Mouse (Mus musculus): ENCODE data around the gene Gabrb3. TPM values are rescaled to one million over a fixed set of nuclear protein-coding genes. Genes with fewer than 3 reads are reported as not detected.
A peak's percentile ranks its signal among the peaks of the same experiment; 100 is the strongest.

Gene Gabrb3
- polyA plus RNA-seq, 1 experiment from 2014 or later = 22.8 TPM

GRCm38 (mm10) chr7:57560732-57561436, 141.4 kb downstream of the Gabrb3 start:
- Histone ChIP-seq H3K9me3 (no peaks in the 10 kb centered on the region), H3K4me3 (no peak overlapping the region), H3K9ac (no peak overlapping the region), H3K36me3 (no peaks in the 10 kb centered on the region), H3K4me1 (no peaks in the 10 kb centered on the region), H3K27me3 (replicated peaks) (no peaks in the 10 kb centered on the region), H3K27ac (no peak overlapping the region), H3K4me2 (replicated peaks) (no peak overlapping the region)
- no peak for ATAC-seq (ENCODE audit: low FRiP score, low read depth)
- 79% methylated on average over 3 of the region's 3 CpGs for WGBS

GRCm38 (mm10) chr7:57564403-57564802, 144.9 kb downstream of the Gabrb3 start:
- H3K4me3 ChIP-seq = no peak overlapping the region
- H3K4me2 ChIP-seq (replicated peaks) = no peak overlapping the region
- H3K36me3 ChIP-seq = no peaks in the 10 kb centered on the region
- H3K9me3 ChIP-seq = no peaks in the 10 kb centered on the region
- no peaks in the 10 kb centered on the region for H3K27me3 ChIP-seq (replicated peaks)
- no peak for ATAC-seq (ENCODE audit: low FRiP score, low read depth)
- no peak overlapping the region for H3K9ac ChIP-seq
- H3K4me1 ChIP-seq = no peaks in the 10 kb centered on the region
- 90% methylated on average over 12 of the region's 12 CpGs for WGBS
- no peak overlapping the region for H3K27ac ChIP-seq

- H3K4me3 ChIP-seq = peak overlapping the region; percentile 74
- peak overlapping the region; percentile 69 for H3K9ac ChIP-seq
- WGBS = under 1% methylated on average over 66 of the region's 74 CpGs
- H3K9me3 ChIP-seq = no peaks in the 10 kb centered on the region
- H3K27me3 ChIP-seq (replicated peaks) = peaks cover 13% of the 10 kb centered on the region
- H3K4me1 ChIP-seq = peaks cover 8% of the 10 kb centered on the region
- peak overlapping the region; percentile 92 for H3K4me2 ChIP-seq (replicated peaks)
- peak overlapping the region; percentile 44 for H3K27ac ChIP-seq
- ATAC-seq (ENCODE audit: low FRiP score, low read depth) = peak; percentile 92
- H3K36me3 ChIP-seq = no peaks in the 10 kb centered on the region
These were observed 171.2 kb downstream of the Gabrb3 start for GRCm38 (mm10) chr7:57590451-57591248.

- H3K9ac ChIP-seq = peak overlapping the region; percentile 69
- H3K27ac ChIP-seq = peak overlapping the region; percentile 44
- peaks cover 13% of the 10 kb centered on the region for H3K27me3 ChIP-seq (replicated peaks)
- peaks cover 8% of the 10 kb centered on the region for H3K4me1 ChIP-seq
- ATAC-seq (ENCODE audit: low FRiP score, low read depth) = peak; percentile 81
- H3K36me3 ChIP-seq = no peaks in the 10 kb centered on the region
- 2% methylated on average over 32 of the region's 34 CpGs for WGBS
- H3K4me3 ChIP-seq = peak overlapping the region; percentile 74
- H3K4me2 ChIP-seq (replicated peaks) = peak overlapping the region; percentile 92
- H3K9me3 ChIP-seq = no peaks in the 10 kb centered on the region
These were observed 171.7 kb downstream of the Gabrb3 start for GRCm38 (mm10) chr7:57591249-57591577.

- Histone ChIP-seq H3K27ac (peak overlapping the region; percentile 44; the same call in 1 of the 2 replicates), H3K4me3 (peak overlapping the region; percentile 74), H3K9me3 (no peaks in the 10 kb centered on the region), H3K36me3 (no peaks in the 10 kb centered on the region), H3K27me3 (replicated peaks) (peaks cover 13% of the 10 kb centered on the region), H3K4me1 (peaks cover 8% of the 10 kb centered on the region), H3K9ac (peak overlapping the region; percentile 69), H3K4me2 (replicated peaks) (peak overlapping the region; percentile 92)
- under 1% methylated on average over 56 of the region's 56 CpGs for WGBS
- ATAC-seq (ENCODE audit: low FRiP score, low read depth) = peak; percentile 38
These were observed 172.3 kb downstream of the Gabrb3 start for GRCm38 (mm10) chr7:57591578-57592431.

- Histone ChIP-seq H3K9me3 (no peaks in the 10 kb centered on the region), H3K4me1 (peaks cover under 1% of the 10 kb centered on the region; the same call in 1 of the 2 replicates), H3K36me3 (no peaks in the 10 kb centered on the region), H3K27ac (no peak overlapping the region), H3K27me3 (replicated peaks) (no peaks in the 10 kb centered on the region), H3K4me2 (replicated peaks) (no peak overlapping the region), H3K9ac (no peak overlapping the region), H3K4me3 (no peak overlapping the region)
- 60% methylated on average over 5 of the region's 5 CpGs for WGBS
- ATAC-seq (ENCODE audit: low FRiP score, low read depth) = no peak
These were observed 177.8 kb downstream of the Gabrb3 start for GRCm38 (mm10) chr7:57597341-57597740.

- Histone ChIP-seq H3K27me3 (replicated peaks) (no peaks in the 10 kb centered on the region), H3K9ac (no peak overlapping the region), H3K4me1 (no peaks in the 10 kb centered on the region), H3K36me3 (no peaks in the 10 kb centered on the region), H3K4me2 (replicated peaks) (no peak overlapping the region), H3K4me3 (no peak overlapping the region), H3K27ac (no peak overlapping the region), H3K9me3 (no peaks in the 10 kb centered on the region)
- WGBS = 35% methylated on average over 3 of the region's 3 CpGs
- no peak for ATAC-seq (ENCODE audit: low FRiP score, low read depth)
These were observed 199.2 kb downstream of the Gabrb3 start for GRCm38 (mm10) chr7:57618697-57619096.

GRCm38 (mm10) chr7:57620036-57620435, 200.5 kb downstream of the Gabrb3 start:
- H3K4me2 ChIP-seq (replicated peaks) = no peak overlapping the region
- H3K36me3 ChIP-seq = no peaks in the 10 kb centered on the region
- 90% methylated on average over 2 of the region's 2 CpGs for WGBS
- no peak overlapping the region for H3K27ac ChIP-seq
- no peak for ATAC-seq (ENCODE audit: low FRiP score, low read depth)
- H3K4me3 ChIP-seq = no peak overlapping the region
- no peak overlapping the region for H3K9ac ChIP-seq
- no peaks in the 10 kb centered on the region for H3K9me3 ChIP-seq
- no peaks in the 10 kb centered on the region for H3K4me1 ChIP-seq
- H3K27me3 ChIP-seq (replicated peaks) = no peaks in the 10 kb centered on the region

- H3K4me3 ChIP-seq = no peak overlapping the region
- WGBS = 84% methylated on average over 4 of the region's 4 CpGs
- H3K9ac ChIP-seq = no peak overlapping the region
- no peaks in the 10 kb centered on the region for H3K9me3 ChIP-seq
- no peaks in the 10 kb centered on the region for H3K36me3 ChIP-seq
- no peak overlapping the region for H3K27ac ChIP-seq
- no peaks in the 10 kb centered on the region for H3K27me3 ChIP-seq (replicated peaks)
- H3K4me1 ChIP-seq = no peaks in the 10 kb centered on the region
- no peak for ATAC-seq (ENCODE audit: low FRiP score, low read depth)
- H3K4me2 ChIP-seq (replicated peaks) = no peak overlapping the region
These were observed 204.2 kb downstream of the Gabrb3 start for GRCm38 (mm10) chr7:57623718-57624117.

GRCm38 (mm10) chr7:57635026-57635425, 215.5 kb downstream of the Gabrb3 start:
- no peak overlapping the region for H3K4me2 ChIP-seq (replicated peaks)
- H3K9me3 ChIP-seq = no peaks in the 10 kb centered on the region
- ATAC-seq (ENCODE audit: low FRiP score, low read depth) = no peak
- no peaks in the 10 kb centered on the region for H3K36me3 ChIP-seq
- H3K9ac ChIP-seq = no peak overlapping the region
- no peak overlapping the region for H3K27ac ChIP-seq
- H3K4me1 ChIP-seq = no peaks in the 10 kb centered on the region
- 68% methylated on average over 4 of the region's 4 CpGs for WGBS
- H3K27me3 ChIP-seq (replicated peaks) = no peaks in the 10 kb centered on the region
- no peak overlapping the region for H3K4me3 ChIP-seq

- H3K27ac ChIP-seq = no peak overlapping the region
- 64% methylated on average over 4 of the region's 4 CpGs for WGBS
- no peak overlapping the region for H3K9ac ChIP-seq
- ATAC-seq (ENCODE audit: low FRiP score, low read depth) = no peak
- H3K4me2 ChIP-seq (replicated peaks) = no peak overlapping the region
- H3K36me3 ChIP-seq = no peaks in the 10 kb centered on the region
- H3K9me3 ChIP-seq = no peaks in the 10 kb centered on the region
- H3K4me1 ChIP-seq = no peaks in the 10 kb centered on the region
- H3K27me3 ChIP-seq (replicated peaks) = no peaks in the 10 kb centered on the region
- no peak overlapping the region for H3K4me3 ChIP-seq
These were observed 216.2 kb downstream of the Gabrb3 start for GRCm38 (mm10) chr7:57635687-57636086.

- H3K9me3 ChIP-seq = no peaks in the 10 kb centered on the region
- 46% methylated on average over 1 of the region's 1 CpGs for WGBS
- no peak overlapping the region for H3K4me2 ChIP-seq (replicated peaks)
- no peaks in the 10 kb centered on the region for H3K4me1 ChIP-seq
- no peaks in the 10 kb centered on the region for H3K27me3 ChIP-seq (replicated peaks)
- no peak overlapping the region for H3K4me3 ChIP-seq
- H3K27ac ChIP-seq = no peak overlapping the region
- no peak for ATAC-seq (ENCODE audit: low FRiP score, low read depth)
- no peak overlapping the region for H3K9ac ChIP-seq
- H3K36me3 ChIP-seq = no peaks in the 10 kb centered on the region
These were observed 221.3 kb downstream of the Gabrb3 start for GRCm38 (mm10) chr7:57640796-57641195.
